Mouse (Mus musculus) lung, postnatal 0 days (tissue): ENCODE measurements around the gene 9430015G10Rik. TPM values are rescaled to one million over a fixed set of nuclear protein-coding genes. Genes with fewer than 3 reads are reported as not detected.
A peak's percentile ranks its signal among the peaks of the same experiment; 100 is the strongest.

ENCODE experiments used
- ATAC-seq: fragments of 200-750 bp; cut with Nextera tagmentation; 2 replicates; pipeline ENCODE4 v1.8.0; 2017; ENCODE audit warnings: moderate library complexity
- DNase-seq: peaks from one replicate; pipeline ENCODE4 v3.0.0-alpha.2; 2016; ENCODE audit warnings: low spot score
- H3K27ac ChIP-seq: fragments of 300-500 bp; sonication (generic); 2 replicates; pipeline ENCODE4 v1.5.1; 2014; ENCODE audit warnings: antibody characterized with exemption, mild to moderate bottlenecking, low read length, mixed read lengths
- H3K27me3 ChIP-seq: fragments of 300-500 bp; sonication (generic); replicated peaks from 2 replicates; pipeline ENCODE4 v1.6.1; 2014; ENCODE audit warnings: low read length, mixed read lengths; ENCODE audit not compliant: insufficient read depth
- H3K36me3 ChIP-seq: fragments of 300-500 bp; sonication (generic); 2 replicates; pipeline ENCODE4 v1.6.1; 2014; ENCODE audit warnings: low read length, mixed read lengths; ENCODE audit not compliant: insufficient read depth
- H3K4me1 ChIP-seq: fragments of 300-500 bp; sonication (generic); 2 replicates; pipeline ENCODE4 v1.6.1; 2014; ENCODE audit warnings: antibody characterized with exemption, low read depth, low read length, mixed read lengths; ENCODE audit not compliant: insufficient read depth
- H3K4me2 ChIP-seq: fragments of 300-500 bp; sonication (generic); replicated peaks from 2 replicates; pipeline ENCODE4 v1.6.1; 2014; ENCODE audit warnings: low read depth, mild to moderate bottlenecking, low read length, moderate library complexity, mixed read lengths
- H3K4me3 ChIP-seq: fragments of 300-500 bp; sonication (generic); 2 replicates; pipeline ENCODE4 v1.5.1; 2014; ENCODE audit warnings: low read depth, low read length
- H3K9ac ChIP-seq: fragments of 300-500 bp; sonication (generic); replicated peaks from 2 replicates; pipeline ENCODE4 v1.6.1; 2014; ENCODE audit warnings: low read depth, mild to moderate bottlenecking
- H3K9me3 ChIP-seq: fragments of 300-500 bp; sonication (generic); 2 replicates; pipeline ENCODE4 v1.6.1; 2016; ENCODE audit warnings: low read length, mixed read lengths
- CTCF ChIP-seq: IDR thresholded peaks from 2 replicates; pipeline ENCODE4 v1.5.1; 2016; ENCODE audit warnings: antibody characterized with exemption, mild to moderate bottlenecking
- EP300 ChIP-seq: IDR thresholded peaks from 2 replicates; pipeline ENCODE4 v1.6.1; 2016; ENCODE audit warnings: antibody characterized with exemption, mild to moderate bottlenecking, control low read depth
- WGBS: fragments of 180-500 bp; shearing (Covaris S2); extraction: QIAGEN DNeasy Blood & Tissue Kit; methylation state at CpG from one replicate; pipeline ENCODE4 v1.1.7; 2014; 5-methylcytosine and 5-hydroxymethylcytosine counted together
- polyA plus RNA-seq: library from polyadenylated mRNA; unstranded; fragments of >200 nt; fragmentation: Nextera tagmentation; extraction: Ambion mirVana; gene quantifications from 2 replicates; pipeline ENCODE4 v1.2.1, GENCODE M21; 2015

Gene 9430015G10Rik
- polyA plus RNA-seq, 1 experiment from 2014 or later: 5.9 TPM

DNA sequence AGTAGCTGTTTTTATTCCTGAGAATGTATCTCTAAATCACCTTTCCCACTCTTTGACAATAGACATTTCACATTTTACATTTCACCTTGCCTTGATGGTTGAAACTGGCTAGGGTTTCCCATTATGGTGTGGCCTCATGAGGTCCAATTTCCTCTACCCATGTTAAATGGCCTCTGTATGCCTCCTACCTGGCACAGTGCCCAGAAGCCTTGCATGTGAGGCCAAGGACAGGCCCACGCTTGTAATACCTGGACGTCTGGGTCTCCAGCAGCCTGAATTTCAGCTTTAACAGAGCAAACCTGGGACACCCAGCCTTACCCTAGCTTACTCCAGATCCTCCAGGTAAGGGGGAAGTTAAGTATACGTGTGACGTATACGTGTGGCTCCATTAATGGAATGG lies 26.4 kb upstream of the 9430015G10Rik start:
- DNase-seq (peak; percentile 57), ATAC-seq (peak; percentile 48)
- Histone ChIP-seq H3K27me3 (no peaks in the 10 kb centered on the region), H3K36me3 (no peaks in the 10 kb centered on the region), H3K9me3 (no peaks in the 10 kb centered on the region), H3K27ac (peak overlapping the region; percentile 39; the same call in 1 of the 2 replicates), H3K4me1 (peaks cover 8% of the 10 kb centered on the region; the same call in 1 of the 2 replicates), H3K9ac (no peak overlapping the region), H3K4me2 (no peak overlapping the region), H3K4me3 (no peak overlapping the region)
- TF ChIP-seq CTCF (no peak), EP300 (no peak)
- WGBS: 50% methylated on average over 5 of the region's 5 CpGs

DNA sequence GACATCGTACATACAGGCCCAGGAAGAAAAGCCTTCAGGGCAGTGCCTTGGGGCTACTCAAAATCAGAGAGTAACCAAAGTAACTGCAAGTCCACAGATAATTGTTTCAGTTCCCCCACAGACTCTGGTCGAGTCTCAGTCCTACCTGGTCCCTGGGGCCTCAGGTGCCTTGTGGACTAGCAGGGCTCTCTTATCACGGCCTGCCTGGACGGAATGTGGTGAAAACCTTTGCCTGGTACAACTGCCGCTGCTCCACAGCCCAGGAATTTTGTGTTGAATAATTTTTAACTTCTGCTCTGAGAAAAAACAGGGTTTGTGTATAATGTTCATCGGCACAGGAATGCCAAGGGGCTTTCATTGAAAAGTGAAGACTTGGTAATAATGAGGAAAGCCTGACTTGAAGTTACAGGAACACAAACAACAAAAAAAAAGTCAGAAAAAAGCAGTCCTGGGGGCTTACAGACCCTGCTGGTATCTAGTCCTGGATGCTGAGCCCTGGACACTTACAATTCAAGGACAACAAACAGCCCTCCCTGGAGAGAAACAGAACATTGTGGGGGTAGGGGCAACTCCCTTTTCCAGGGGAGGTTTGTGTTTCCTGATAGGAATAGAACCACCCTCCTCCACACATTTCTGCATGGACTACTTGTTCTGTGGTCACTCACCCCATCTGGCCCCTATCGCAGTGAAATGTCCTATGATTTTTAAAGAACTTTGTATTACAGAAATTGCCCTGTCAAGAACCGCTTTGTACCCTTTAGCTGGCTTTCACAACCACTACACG lies 25.5 kb upstream of the 9430015G10Rik start:
- Histone ChIP-seq H3K4me1 (peaks cover 7% of the 10 kb centered on the region; the same call in 1 of the 2 replicates), H3K27me3 (no peaks in the 10 kb centered on the region), H3K4me2 (no peak overlapping the region), H3K9ac (no peak overlapping the region), H3K4me3 (no peak overlapping the region), H3K36me3 (no peaks in the 10 kb centered on the region), H3K27ac (peak overlapping the region; percentile 39), H3K9me3 (no peaks in the 10 kb centered on the region)
- no peak for TF ChIP-seq EP300
- ATAC-seq (peak; percentile 55; the same call in 1 of the 2 replicates), DNase-seq (no peak)
- 58% methylated on average over 9 of the region's 9 CpGs for WGBS

DNA sequence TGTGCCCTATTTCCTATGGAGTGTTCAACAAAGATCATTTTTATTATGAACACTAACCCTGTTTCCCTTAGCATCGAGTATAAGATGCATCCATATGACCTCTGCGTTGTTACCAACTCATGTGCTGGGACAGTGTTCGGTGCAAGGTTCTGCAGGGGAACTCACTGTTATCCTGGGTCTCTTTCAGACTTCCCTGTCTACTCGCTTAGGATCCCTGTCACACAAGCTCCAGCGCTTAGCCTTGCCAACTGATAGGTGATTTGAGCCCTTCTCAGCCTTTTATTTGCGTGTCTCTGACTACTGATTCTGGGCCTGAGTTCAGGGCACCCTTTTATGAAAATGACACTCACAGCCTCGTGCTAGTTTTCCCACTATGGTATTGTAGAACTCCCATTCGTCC lies 24.5 kb upstream of the 9430015G10Rik start:
- no peak for ATAC-seq
- peaks cover 7% of the 10 kb centered on the region; the same call in 1 of the 2 replicates for H3K4me1 ChIP-seq
- H3K4me2 ChIP-seq: no peak overlapping the region
- 83% methylated on average over 8 of the region's 8 CpGs for WGBS
- no peak overlapping the region for H3K27ac ChIP-seq
- H3K9ac ChIP-seq: no peak overlapping the region
- DNase-seq: no peak
- no peak overlapping the region for H3K4me3 ChIP-seq
- no peak for TF ChIP-seq CTCF
- TF ChIP-seq EP300: no peak
- no peaks in the 10 kb centered on the region for H3K27me3 ChIP-seq
- H3K9me3 ChIP-seq: no peaks in the 10 kb centered on the region
- no peaks in the 10 kb centered on the region for H3K36me3 ChIP-seq

DNA sequence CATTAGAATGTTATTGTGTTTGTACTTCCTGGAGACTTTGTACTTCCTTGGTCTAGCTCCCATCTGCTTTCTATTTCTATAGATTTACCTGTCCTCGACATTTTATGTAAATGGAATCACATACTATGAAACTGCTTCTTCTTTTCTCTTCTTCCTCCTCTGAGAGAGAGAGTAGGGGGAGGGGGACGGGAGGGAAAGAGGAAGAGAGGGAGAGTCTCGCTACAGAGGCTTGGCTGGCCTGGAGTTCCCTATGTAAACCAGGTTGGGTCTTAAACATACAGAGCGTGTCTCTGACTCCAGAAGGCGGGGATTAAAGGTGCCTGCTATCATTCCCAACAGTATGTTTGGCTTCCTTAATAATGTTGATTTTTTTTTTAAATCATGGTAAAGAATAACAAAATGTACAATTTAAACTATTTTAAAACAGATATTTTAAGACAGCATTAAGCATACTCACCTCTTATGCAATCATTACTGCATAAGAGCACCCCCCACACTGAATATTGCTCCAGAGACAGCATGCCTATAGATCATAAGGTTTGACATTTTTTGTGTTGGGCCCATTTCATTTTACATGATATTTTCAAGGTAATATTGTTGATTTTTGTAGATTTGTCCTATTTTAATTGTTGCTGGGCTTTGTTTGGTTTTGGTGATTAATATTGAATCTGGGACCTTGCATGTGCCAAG lies 22.2 kb upstream of the 9430015G10Rik start:
- DNase-seq: no peak
- no peak overlapping the region for H3K9ac ChIP-seq
- TF ChIP-seq CTCF: no peak
- no peak for TF ChIP-seq EP300
- H3K4me1 ChIP-seq: peaks cover 7% of the 10 kb centered on the region; the same call in 1 of the 2 replicates
- WGBS: 24% methylated on average over 5 of the region's 5 CpGs
- ATAC-seq: no peak
- no peak overlapping the region for H3K4me3 ChIP-seq
- H3K4me2 ChIP-seq: no peak overlapping the region
- H3K36me3 ChIP-seq: no peaks in the 10 kb centered on the region
- no peak overlapping the region for H3K27ac ChIP-seq
- H3K27me3 ChIP-seq: no peaks in the 10 kb centered on the region
- no peaks in the 10 kb centered on the region for H3K9me3 ChIP-seq

DNA sequence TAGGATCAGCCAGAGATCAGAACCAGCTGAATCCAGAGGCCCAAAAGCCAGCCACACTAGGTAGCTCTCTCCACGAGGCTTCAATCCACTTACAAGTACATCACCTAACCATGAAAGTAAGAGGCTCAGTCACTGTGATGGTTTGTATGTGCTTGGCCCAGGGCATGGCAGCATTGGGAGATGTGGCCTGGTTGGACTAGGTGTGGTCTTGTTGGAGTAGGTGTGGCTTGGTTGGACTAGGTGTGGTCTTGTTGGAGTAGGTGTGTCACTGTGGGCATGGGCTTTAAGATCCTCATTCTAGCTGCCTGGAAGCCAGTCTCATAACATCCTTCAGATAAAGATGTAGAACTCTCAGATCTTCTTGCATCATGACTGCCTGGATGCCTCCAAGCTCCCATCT lies 18.5 kb upstream of the 9430015G10Rik start:
- H3K27me3 ChIP-seq: no peaks in the 10 kb centered on the region
- no peak for DNase-seq
- no peak for ATAC-seq
- no peak overlapping the region for H3K4me2 ChIP-seq
- no peak overlapping the region for H3K9ac ChIP-seq
- H3K27ac ChIP-seq: no peak overlapping the region
- H3K36me3 ChIP-seq: no peaks in the 10 kb centered on the region
- 32% methylated on average over 1 of the region's 1 CpGs for WGBS
- H3K4me1 ChIP-seq: no peaks in the 10 kb centered on the region
- H3K9me3 ChIP-seq: no peaks in the 10 kb centered on the region
- no peak for TF ChIP-seq EP300
- no peak for TF ChIP-seq CTCF
- no peak overlapping the region for H3K4me3 ChIP-seq

DNA sequence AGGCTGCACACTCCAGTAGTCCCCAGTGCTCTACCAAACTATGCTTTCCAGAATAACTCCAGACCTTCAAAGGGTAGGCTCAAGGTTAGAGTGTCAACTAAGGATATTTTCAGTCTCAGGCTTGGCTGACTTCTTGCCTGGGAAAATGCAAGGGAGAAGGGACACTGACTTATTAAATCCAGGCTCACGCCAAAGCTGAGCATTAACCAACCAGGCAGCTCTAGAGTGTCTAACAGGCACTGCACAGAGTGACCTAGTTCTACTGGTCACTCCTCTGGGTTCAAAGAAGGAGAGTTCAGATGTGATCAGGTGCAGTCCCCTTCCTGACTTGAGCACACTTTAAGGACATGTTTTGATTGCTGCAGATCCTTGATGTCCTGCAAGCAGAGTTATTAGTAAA lies 17.0 kb upstream of the 9430015G10Rik start:
- no peak overlapping the region for H3K4me2 ChIP-seq
- no peak overlapping the region for H3K9ac ChIP-seq
- ATAC-seq: no peak
- H3K36me3 ChIP-seq: no peaks in the 10 kb centered on the region
- no peak for DNase-seq
- WGBS: 70% methylated on average over 1 of the region's 1 CpGs
- H3K27me3 ChIP-seq: no peaks in the 10 kb centered on the region
- TF ChIP-seq CTCF: no peak
- TF ChIP-seq EP300: no peak
- no peak overlapping the region for H3K27ac ChIP-seq
- no peaks in the 10 kb centered on the region for H3K9me3 ChIP-seq
- no peak overlapping the region for H3K4me3 ChIP-seq
- H3K4me1 ChIP-seq: no peaks in the 10 kb centered on the region
